Mouse (Mus musculus): Measurements from ENCODE around the gene Zfp512b. TPM values are rescaled to one million over a fixed set of nuclear protein-coding genes. Genes with fewer than 3 reads are reported as not detected.
A peak's percentile ranks its signal among the peaks of the same experiment; 100 is the strongest.

The Zfp512b gene
- polyA plus RNA-seq, 1 experiment from 2014 or later, result 22.8 TPM

GRCm38 (mm10) chr2:181578790-181579618 is 13.6 kb downstream of the Zfp512b start:
- Histone ChIP-seq H3K27ac (ENCODE audit: low read length) (peak overlapping the region; percentile 5; the same call in 1 of the 2 replicates), H3K9me3 (replicated peaks; ENCODE audit: control insufficient read depth, low read length) (no peaks in the 10 kb centered on the region), H3K27me3 (ENCODE audit: control insufficient read depth, insufficient read depth, low read length) (no peaks in the 10 kb centered on the region), H3K4me2 (ENCODE audit: low read depth, low read length) (0 out of 2 replicates have a peak overlapping the region, but pooled peaks have one; percentile 1), H3K4me1 (ENCODE audit: control insufficient read depth, insufficient read depth, low read length) (peaks cover 28% of the 10 kb centered on the region), H3K9ac (ENCODE audit: low read length) (peak overlapping the region; percentile 45; the same call in 1 of the 2 replicates), H3K36me3 (ENCODE audit: control insufficient read depth, insufficient read depth) (peaks cover 6% of the 10 kb centered on the region; the same call in 1 of the 2 replicates), H3K4me3 (ENCODE audit: low read length) (no peak overlapping the region)
- 45% methylated on average over 5 of the region's 5 CpGs for WGBS
- no peak for ATAC-seq (replicated peaks; ENCODE audit: extremely low read depth, insufficient read depth, low FRiP score)

GRCm38 (mm10) chr2:181577981-181578581 is 14.5 kb downstream of the Zfp512b start:
- no peak for ATAC-seq (replicated peaks; ENCODE audit: extremely low read depth, insufficient read depth, low FRiP score)
- Histone ChIP-seq H3K4me3 (ENCODE audit: low read length) (no peak overlapping the region), H3K9ac (ENCODE audit: low read length) (peak overlapping the region; percentile 22; the same call in 1 of the 2 replicates), H3K4me2 (ENCODE audit: low read depth, low read length) (0 out of 2 replicates have a peak overlapping the region, but pooled peaks have one; percentile 1), H3K4me1 (ENCODE audit: control insufficient read depth, insufficient read depth, low read length) (peaks cover 28% of the 10 kb centered on the region), H3K9me3 (replicated peaks; ENCODE audit: control insufficient read depth, low read length) (no peaks in the 10 kb centered on the region), H3K36me3 (ENCODE audit: control insufficient read depth, insufficient read depth) (peaks cover 4% of the 10 kb centered on the region; the same call in 1 of the 2 replicates), H3K27me3 (ENCODE audit: control insufficient read depth, insufficient read depth, low read length) (no peaks in the 10 kb centered on the region), H3K27ac (ENCODE audit: low read length) (no peak overlapping the region; the same call in 1 of the 2 replicates)
- 50% methylated on average over 7 of the region's 7 CpGs for WGBS

- no peak overlapping the region for H3K9ac ChIP-seq (ENCODE audit: low read length)
- no peak overlapping the region for H3K27ac ChIP-seq (ENCODE audit: low read length)
- peaks cover 28% of the 10 kb centered on the region for H3K4me1 ChIP-seq (ENCODE audit: control insufficient read depth, insufficient read depth, low read length)
- no peak overlapping the region for H3K4me2 ChIP-seq (ENCODE audit: low read depth, low read length)
- H3K36me3 ChIP-seq (ENCODE audit: control insufficient read depth, insufficient read depth), result peaks cover 4% of the 10 kb centered on the region; the same call in 1 of the 2 replicates
- WGBS, result 66% methylated on average over 2 of the region's 2 CpGs
- no peaks in the 10 kb centered on the region for H3K9me3 ChIP-seq (replicated peaks; ENCODE audit: control insufficient read depth, low read length)
- H3K27me3 ChIP-seq (ENCODE audit: control insufficient read depth, insufficient read depth, low read length), result no peaks in the 10 kb centered on the region
- H3K4me3 ChIP-seq (ENCODE audit: low read length), result no peak overlapping the region
- no peak for ATAC-seq (replicated peaks; ENCODE audit: extremely low read depth, insufficient read depth, low FRiP score)
Observed at GRCm38 (mm10) chr2:181577126-181577525, 15.5 kb downstream of the Zfp512b start.

DNA sequence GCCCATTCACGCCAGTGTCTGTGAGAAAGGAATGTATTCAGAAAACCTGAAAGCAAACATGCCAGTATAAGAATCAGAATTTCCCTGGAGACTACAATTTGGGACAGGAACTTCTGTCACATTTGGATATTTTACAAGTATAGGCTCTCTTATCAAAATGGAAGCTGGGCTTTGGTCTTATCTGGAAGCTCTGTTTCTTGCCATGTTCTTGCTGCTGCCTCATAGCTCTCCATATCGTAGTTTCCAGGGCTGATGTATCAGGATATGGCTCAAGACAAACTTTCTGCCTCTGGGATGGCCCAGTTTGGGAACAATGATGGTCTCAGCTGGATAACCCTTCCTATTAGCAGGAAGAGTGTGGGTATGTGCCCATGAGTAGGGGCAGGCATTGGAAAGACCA is 16.0 kb downstream of the Zfp512b start:
- no peak overlapping the region for H3K4me2 ChIP-seq (ENCODE audit: low read depth, low read length)
- H3K9me3 ChIP-seq (replicated peaks; ENCODE audit: control insufficient read depth, low read length), result no peaks in the 10 kb centered on the region
- H3K4me1 ChIP-seq (ENCODE audit: control insufficient read depth, insufficient read depth, low read length), result peaks cover 28% of the 10 kb centered on the region
- no peaks in the 10 kb centered on the region for H3K27me3 ChIP-seq (ENCODE audit: control insufficient read depth, insufficient read depth, low read length)
- H3K9ac ChIP-seq (ENCODE audit: low read length), result no peak overlapping the region
- H3K27ac ChIP-seq (ENCODE audit: low read length), result no peak overlapping the region
- H3K4me3 ChIP-seq (ENCODE audit: low read length), result no peak overlapping the region
- H3K36me3 ChIP-seq (ENCODE audit: control insufficient read depth, insufficient read depth), result peaks cover 4% of the 10 kb centered on the region; the same call in 1 of the 2 replicates
- ATAC-seq (replicated peaks; ENCODE audit: extremely low read depth, insufficient read depth, low FRiP score), result no peak
- WGBS, result 77% methylated on average over 2 of the region's 2 CpGs

DNA sequence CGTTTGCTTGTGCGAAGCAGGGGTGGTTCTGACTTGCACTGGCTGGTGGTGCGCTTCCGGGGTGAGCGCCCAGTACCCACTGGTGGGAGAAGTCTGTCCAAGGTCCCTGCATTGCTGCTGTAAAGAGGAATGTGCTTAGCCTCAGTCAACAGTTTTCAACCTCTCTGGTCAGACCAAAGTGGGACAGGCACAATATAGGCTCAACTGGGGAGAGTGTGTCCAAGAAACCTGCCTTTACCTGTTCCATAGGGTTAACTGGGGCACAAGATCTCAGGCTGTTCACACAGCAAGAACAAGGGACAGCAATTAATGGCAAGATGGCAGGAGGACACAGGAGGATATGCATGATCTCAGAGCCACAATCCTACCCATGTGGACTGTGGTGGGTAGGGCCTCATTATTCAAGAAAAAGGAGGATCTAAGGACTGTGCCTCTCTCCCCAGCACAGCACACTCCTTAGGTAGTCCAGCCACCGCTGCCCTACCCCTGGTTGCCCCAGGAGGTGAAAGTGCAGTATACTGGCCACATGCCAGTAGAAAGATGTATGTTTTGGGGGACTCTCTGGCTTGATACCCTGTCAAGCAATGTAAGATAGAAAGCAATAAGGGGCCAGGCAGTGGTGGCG is 17.6 kb downstream of the Zfp512b start:
- Histone ChIP-seq H3K4me1 (ENCODE audit: control insufficient read depth, insufficient read depth, low read length) (peaks cover 20% of the 10 kb centered on the region), H3K4me3 (ENCODE audit: low read length) (no peak overlapping the region), H3K9ac (ENCODE audit: low read length) (no peak overlapping the region), H3K27ac (ENCODE audit: low read length) (no peak overlapping the region), H3K4me2 (ENCODE audit: low read depth, low read length) (no peak overlapping the region), H3K36me3 (ENCODE audit: control insufficient read depth, insufficient read depth) (peaks cover 4% of the 10 kb centered on the region; the same call in 1 of the 2 replicates), H3K9me3 (replicated peaks; ENCODE audit: control insufficient read depth, low read length) (no peaks in the 10 kb centered on the region), H3K27me3 (ENCODE audit: control insufficient read depth, insufficient read depth, low read length) (no peaks in the 10 kb centered on the region)
- ATAC-seq (replicated peaks; ENCODE audit: extremely low read depth, insufficient read depth, low FRiP score), result no peak
- 95% methylated on average over 7 of the region's 7 CpGs for WGBS

DNA sequence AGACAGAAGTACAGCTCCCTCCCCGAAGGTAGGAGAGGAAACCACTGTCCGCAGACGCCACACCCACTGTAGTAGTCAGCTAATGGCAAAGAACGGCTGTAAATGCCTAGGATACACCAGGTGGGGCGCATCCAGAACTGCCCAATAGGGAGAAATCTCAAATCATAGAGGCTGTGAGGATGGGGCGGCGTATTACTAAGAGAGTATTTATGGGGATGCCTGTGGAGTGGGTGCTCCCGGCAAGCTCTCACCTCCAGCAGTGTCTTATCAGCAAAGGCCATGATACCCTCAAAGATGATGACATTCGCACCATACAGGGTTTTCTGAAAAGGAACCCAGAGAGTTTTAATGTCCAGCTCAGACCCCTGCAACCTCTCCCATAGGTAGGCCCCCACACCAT is 18.6 kb downstream of the Zfp512b start:
- Histone ChIP-seq H3K4me1 (ENCODE audit: control insufficient read depth, insufficient read depth, low read length) (peaks cover 12% of the 10 kb centered on the region), H3K4me2 (ENCODE audit: low read depth, low read length) (no peak overlapping the region), H3K9ac (ENCODE audit: low read length) (no peak overlapping the region), H3K4me3 (ENCODE audit: low read length) (no peak overlapping the region), H3K36me3 (ENCODE audit: control insufficient read depth, insufficient read depth) (peaks cover 4% of the 10 kb centered on the region; the same call in 1 of the 2 replicates), H3K27ac (ENCODE audit: low read length) (no peak overlapping the region), H3K9me3 (replicated peaks; ENCODE audit: control insufficient read depth, low read length) (no peaks in the 10 kb centered on the region), H3K27me3 (ENCODE audit: control insufficient read depth, insufficient read depth, low read length) (no peaks in the 10 kb centered on the region)
- no peak for ATAC-seq (replicated peaks; ENCODE audit: extremely low read depth, insufficient read depth, low FRiP score)
- 84% methylated on average over 9 of the region's 9 CpGs for WGBS

DNA sequence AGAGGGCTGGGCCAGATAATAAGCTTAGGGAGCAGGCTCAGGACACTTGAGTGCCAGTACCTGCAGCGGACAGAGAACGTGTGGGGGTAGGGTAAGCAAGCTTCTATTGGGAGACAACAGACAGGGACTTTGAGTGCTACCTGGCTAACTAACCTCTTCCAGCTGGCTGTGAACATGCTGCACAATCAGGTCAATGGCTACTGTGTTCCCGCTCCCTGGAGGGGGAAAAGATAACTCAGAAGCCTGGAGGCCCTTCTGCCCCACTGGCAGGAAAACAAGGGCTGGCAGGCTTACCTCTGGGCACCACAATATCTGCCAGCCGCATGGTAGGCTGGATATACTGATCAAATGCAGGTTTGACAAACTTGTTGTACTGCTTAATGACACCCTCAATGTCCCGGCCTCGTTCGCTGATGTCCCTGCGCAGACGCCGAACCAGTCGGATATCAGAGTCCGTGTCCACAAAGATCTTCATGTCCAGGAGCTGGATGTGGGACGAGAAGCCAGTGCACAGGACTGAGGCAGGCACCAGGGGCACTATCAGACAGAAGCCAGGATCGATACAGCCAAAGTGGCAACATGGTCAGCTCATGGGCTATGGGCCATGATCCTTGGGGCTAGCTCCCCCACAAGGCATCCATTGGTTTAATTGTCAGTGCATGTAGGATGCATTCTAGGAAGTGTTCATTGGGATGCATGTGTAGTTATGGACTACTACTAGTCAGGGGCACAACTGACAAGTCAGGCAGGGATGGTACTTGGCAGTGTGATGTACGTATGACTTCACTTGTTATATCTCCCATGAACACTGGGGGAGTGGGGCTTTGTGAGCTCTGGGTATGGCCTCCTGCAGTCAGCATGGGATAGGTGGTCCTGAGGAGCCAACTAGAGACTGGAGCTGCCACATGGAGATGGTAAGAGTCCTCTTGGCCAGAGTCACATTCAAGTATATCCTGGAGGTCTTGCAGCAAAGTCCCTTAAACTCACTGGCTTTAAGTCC is 19.4 kb downstream of the Zfp512b start:
- Histone ChIP-seq H3K36me3 (ENCODE audit: control insufficient read depth, insufficient read depth) (peaks cover 4% of the 10 kb centered on the region; the same call in 1 of the 2 replicates), H3K4me1 (ENCODE audit: control insufficient read depth, insufficient read depth, low read length) (peaks cover 5% of the 10 kb centered on the region), H3K4me3 (ENCODE audit: low read length) (no peak overlapping the region), H3K9ac (ENCODE audit: low read length) (no peak overlapping the region), H3K27me3 (ENCODE audit: control insufficient read depth, insufficient read depth, low read length) (no peaks in the 10 kb centered on the region), H3K9me3 (replicated peaks; ENCODE audit: control insufficient read depth, low read length) (no peaks in the 10 kb centered on the region), H3K4me2 (ENCODE audit: low read depth, low read length) (no peak overlapping the region), H3K27ac (ENCODE audit: low read length) (no peak overlapping the region)
- 92% methylated on average over 15 of the region's 15 CpGs for WGBS
- ATAC-seq (replicated peaks; ENCODE audit: extremely low read depth, insufficient read depth, low FRiP score), result no peak

GRCm38 (mm10) chr2:181571941-181572670 is 20.5 kb downstream of the Zfp512b start:
- no peak overlapping the region for H3K4me2 ChIP-seq (ENCODE audit: low read depth, low read length)
- H3K9me3 ChIP-seq (replicated peaks; ENCODE audit: control insufficient read depth, low read length), result no peaks in the 10 kb centered on the region
- H3K27ac ChIP-seq (ENCODE audit: low read length), result no peak overlapping the region
- peaks cover 4% of the 10 kb centered on the region; the same call in 1 of the 2 replicates for H3K36me3 ChIP-seq (ENCODE audit: control insufficient read depth, insufficient read depth)
- H3K4me3 ChIP-seq (ENCODE audit: low read length), result no peak overlapping the region
- H3K9ac ChIP-seq (ENCODE audit: low read length), result no peak overlapping the region
- WGBS, result 90% methylated on average over 11 of the region's 11 CpGs
- ATAC-seq (replicated peaks; ENCODE audit: extremely low read depth, insufficient read depth, low FRiP score), result no peak
- no peaks in the 10 kb centered on the region for H3K4me1 ChIP-seq (ENCODE audit: control insufficient read depth, insufficient read depth, low read length)
- H3K27me3 ChIP-seq (ENCODE audit: control insufficient read depth, insufficient read depth, low read length), result no peaks in the 10 kb centered on the region

Data from heart, embryonic 16.5 days (tissue).